Mouse (Mus musculus) forebrain, embryonic 15.5 days (tissue): ENCODE data around the gene Serpinf2. TPM values are rescaled to one million over a fixed set of nuclear protein-coding genes. Genes with fewer than 3 reads are reported as not detected.
"Not testable (repeated sequence)": the region's sequence is repeated elsewhere in the genome, so short reads cannot be mapped to it uniquely, and the experiment has no call there.

Source experiments
- ATAC-seq: fragments of 200-750 bp; cut with Nextera tagmentation; replicated peaks from 2 replicates; pipeline ENCODE4 v1.8.0; 2017; ENCODE audit warnings: mild to moderate bottlenecking, moderate TSS enrichment, moderate library complexity
- H3K27ac ChIP-seq: fragments of 300-500 bp; sonication (generic); replicated peaks from 2 replicates; pipeline ENCODE4 v1.5.1; 2015; ENCODE audit warnings: mild to moderate bottlenecking, inconsistent platforms
- H3K27me3 ChIP-seq: fragments of 300-500 bp; sonication (generic); 2 replicates; pipeline ENCODE4 v1.6.1; 2015; ENCODE audit warnings: inconsistent platforms
- H3K36me3 ChIP-seq: fragments of 300-500 bp; sonication (generic); 2 replicates; pipeline ENCODE4 v1.6.1; 2015; ENCODE audit warnings: mild to moderate bottlenecking, inconsistent platforms
- H3K4me1 ChIP-seq: fragments of 300-500 bp; sonication (generic); 2 replicates; pipeline ENCODE4 v1.6.1; 2015; ENCODE audit warnings: inconsistent platforms
- H3K4me2 ChIP-seq: fragments of 300-500 bp; sonication (generic); replicated peaks from 2 replicates; pipeline ENCODE4 v1.6.1; 2015; ENCODE audit warnings: mild to moderate bottlenecking, inconsistent platforms
- H3K4me3 ChIP-seq: fragments of 300-500 bp; sonication (generic); 2 replicates; pipeline ENCODE4 v1.5.1; 2015; ENCODE audit warnings: mild to moderate bottlenecking, inconsistent platforms
- H3K9ac ChIP-seq: fragments of 300-500 bp; sonication (generic); replicated peaks from 2 replicates; pipeline ENCODE4 v1.6.1; 2015; ENCODE audit warnings: mild to moderate bottlenecking, inconsistent platforms
- H3K9me3 ChIP-seq: fragments of 300-500 bp; sonication (generic); 2 replicates; pipeline ENCODE4 v1.6.1; 2016; ENCODE audit warnings: inconsistent platforms
- WGBS: fragments of 180-500 bp; shearing (Covaris S2); methylation state at CpG from one replicate; pipeline ENCODE4 v1.1.7; 2015; ENCODE audit warnings: mixed read lengths; 5-methylcytosine and 5-hydroxymethylcytosine counted together
- polyA plus RNA-seq: library from polyadenylated mRNA; unstranded; fragments of >200 nt; fragmentation: Nextera tagmentation; extraction: Ambion mirVana; gene quantifications from 2 replicates; pipeline ENCODE4 v1.2.1, GENCODE M21; 2015

Gene Serpinf2
- polyA plus RNA-seq, 1 experiment from 2014 or later: not detected

DNA sequence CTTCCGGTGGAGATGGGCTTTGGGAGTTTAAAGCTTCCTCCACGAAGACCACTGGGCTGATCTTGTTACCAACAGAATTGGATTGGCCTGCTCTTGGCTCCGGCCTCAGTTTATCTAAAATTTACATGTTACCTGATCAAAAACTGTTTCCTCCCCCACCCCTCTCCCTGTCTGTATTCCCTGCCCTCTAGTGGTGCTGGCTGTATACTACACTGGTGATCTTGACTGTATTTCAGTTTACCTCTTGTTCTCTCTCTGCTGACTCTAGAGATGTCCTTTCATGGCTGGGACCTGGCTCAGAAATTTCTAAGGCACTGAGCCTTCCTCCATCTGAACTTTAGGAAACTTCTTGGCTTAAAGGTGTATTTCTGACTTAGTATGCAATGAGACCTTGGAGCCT is 18.8 kb upstream of the Serpinf2 start:
- H3K4me3 ChIP-seq: no peak overlapping the region
- H3K27ac ChIP-seq: no peak overlapping the region
- no peaks in the 10 kb centered on the region for H3K9me3 ChIP-seq
- no peak overlapping the region for H3K9ac ChIP-seq
- ATAC-seq: no peak
- H3K4me2 ChIP-seq: no peak overlapping the region
- no peaks in the 10 kb centered on the region for H3K27me3 ChIP-seq
- H3K4me1 ChIP-seq: peaks cover 46% of the 10 kb centered on the region
- 9% methylated on average over 3 of the region's 3 CpGs for WGBS
- H3K36me3 ChIP-seq: no peaks in the 10 kb centered on the region

DNA sequence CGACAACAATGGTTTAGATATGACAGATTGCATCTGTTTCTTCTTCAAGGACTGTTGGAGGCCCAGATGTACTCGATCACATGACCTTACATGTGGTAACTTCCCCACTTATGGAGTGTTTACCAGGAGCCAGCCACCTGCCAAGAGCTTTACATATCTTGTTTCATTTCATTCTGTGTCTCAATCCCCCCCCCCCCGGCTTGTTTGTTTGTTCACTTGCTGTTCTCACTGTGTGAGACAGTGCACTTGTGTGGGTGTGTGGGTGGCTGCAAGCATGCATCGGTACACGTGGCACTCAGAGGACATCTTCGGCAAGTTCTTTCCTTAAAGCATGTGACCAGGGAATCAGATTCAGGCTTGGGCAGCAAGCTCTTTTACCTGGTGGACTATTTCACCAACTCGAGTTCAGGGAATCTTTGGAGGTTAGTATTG is 17.1 kb upstream of the Serpinf2 start:
- Histone ChIP-seq H3K4me1 (peaks cover 34% of the 10 kb centered on the region), H3K27ac (no peak overlapping the region), H3K4me2 (no peak overlapping the region), H3K27me3 (no peaks in the 10 kb centered on the region), H3K4me3 (no peak overlapping the region), H3K36me3 (no peaks in the 10 kb centered on the region), H3K9ac (no peak overlapping the region), H3K9me3 (no peaks in the 10 kb centered on the region)
- 87% methylated on average over 7 of the region's 7 CpGs for WGBS
- ATAC-seq: no peak

DNA sequence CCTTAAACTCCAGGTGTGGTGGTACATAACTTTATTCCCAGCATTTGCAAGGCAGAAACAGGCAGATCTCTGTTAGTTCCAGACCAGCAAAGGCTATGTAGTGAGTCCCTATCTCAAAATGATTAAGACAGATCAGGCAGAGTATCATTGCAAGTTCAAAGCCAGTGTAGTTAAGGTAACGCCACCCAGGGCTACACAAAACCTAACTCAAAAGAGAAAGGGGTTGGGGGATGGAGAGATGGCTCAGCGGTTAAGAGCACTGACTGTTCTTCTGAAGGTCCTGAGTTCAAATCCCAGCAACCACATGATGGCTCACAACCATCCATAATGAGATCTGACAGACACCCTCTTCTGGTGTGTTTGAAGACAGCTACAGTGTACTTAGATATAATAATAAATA is 16.6 kb upstream of the Serpinf2 start:
- H3K27ac ChIP-seq, H3K36me3 ChIP-seq, H3K4me3 ChIP-seq, H3K9ac ChIP-seq, ATAC-seq, H3K4me2 ChIP-seq, H3K27me3 ChIP-seq, H3K9me3 ChIP-seq: not testable (repeated sequence)
- WGBS: 93% methylated on average over 2 of the region's 2 CpGs
- H3K4me1 ChIP-seq: peaks cover 34% of the 10 kb centered on the region

DNA sequence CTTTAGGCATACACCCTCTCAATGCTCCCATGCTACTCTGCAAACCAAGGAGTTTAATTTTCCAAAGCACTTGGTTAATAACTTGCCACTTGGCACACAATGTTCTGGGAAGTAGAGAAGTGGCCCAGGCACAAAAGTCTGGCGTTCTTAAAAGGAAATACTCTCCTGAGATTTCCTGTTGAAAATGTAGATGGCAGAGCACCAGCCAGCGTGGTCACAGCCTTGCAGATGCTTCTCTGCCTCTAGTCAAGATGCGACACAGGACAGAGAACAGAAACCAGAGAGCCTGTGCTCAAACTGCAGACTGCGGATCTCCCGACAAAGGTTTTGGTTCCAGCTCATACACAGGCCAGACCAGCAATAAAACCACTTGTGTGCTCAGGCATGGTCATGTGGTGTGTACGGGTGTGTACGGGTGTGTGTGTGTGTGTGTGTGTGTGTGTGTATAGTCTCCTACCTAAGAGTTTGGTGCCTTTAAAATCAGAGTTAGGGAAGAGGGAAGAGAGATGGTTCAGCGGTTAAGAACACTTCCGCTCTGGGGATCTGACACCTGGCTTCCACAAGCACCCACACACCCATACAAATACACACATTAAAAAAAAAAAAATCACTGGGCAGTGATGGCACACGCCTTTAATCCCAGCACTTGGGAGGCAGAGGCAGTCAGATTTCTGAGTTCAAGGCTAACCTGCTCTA is 15.8 kb upstream of the Serpinf2 start:
- no peaks in the 10 kb centered on the region for H3K36me3 ChIP-seq
- H3K4me2 ChIP-seq: peak overlapping the region; percentile 98
- ATAC-seq: no peak
- peak overlapping the region; percentile 76 for H3K9ac ChIP-seq
- WGBS: 81% methylated on average over 10 of the region's 10 CpGs
- H3K27ac ChIP-seq: peak overlapping the region; percentile 58
- no peaks in the 10 kb centered on the region for H3K27me3 ChIP-seq
- H3K9me3 ChIP-seq: no peaks in the 10 kb centered on the region
- H3K4me3 ChIP-seq: peak overlapping the region; percentile 79
- peaks cover 31% of the 10 kb centered on the region for H3K4me1 ChIP-seq

DNA sequence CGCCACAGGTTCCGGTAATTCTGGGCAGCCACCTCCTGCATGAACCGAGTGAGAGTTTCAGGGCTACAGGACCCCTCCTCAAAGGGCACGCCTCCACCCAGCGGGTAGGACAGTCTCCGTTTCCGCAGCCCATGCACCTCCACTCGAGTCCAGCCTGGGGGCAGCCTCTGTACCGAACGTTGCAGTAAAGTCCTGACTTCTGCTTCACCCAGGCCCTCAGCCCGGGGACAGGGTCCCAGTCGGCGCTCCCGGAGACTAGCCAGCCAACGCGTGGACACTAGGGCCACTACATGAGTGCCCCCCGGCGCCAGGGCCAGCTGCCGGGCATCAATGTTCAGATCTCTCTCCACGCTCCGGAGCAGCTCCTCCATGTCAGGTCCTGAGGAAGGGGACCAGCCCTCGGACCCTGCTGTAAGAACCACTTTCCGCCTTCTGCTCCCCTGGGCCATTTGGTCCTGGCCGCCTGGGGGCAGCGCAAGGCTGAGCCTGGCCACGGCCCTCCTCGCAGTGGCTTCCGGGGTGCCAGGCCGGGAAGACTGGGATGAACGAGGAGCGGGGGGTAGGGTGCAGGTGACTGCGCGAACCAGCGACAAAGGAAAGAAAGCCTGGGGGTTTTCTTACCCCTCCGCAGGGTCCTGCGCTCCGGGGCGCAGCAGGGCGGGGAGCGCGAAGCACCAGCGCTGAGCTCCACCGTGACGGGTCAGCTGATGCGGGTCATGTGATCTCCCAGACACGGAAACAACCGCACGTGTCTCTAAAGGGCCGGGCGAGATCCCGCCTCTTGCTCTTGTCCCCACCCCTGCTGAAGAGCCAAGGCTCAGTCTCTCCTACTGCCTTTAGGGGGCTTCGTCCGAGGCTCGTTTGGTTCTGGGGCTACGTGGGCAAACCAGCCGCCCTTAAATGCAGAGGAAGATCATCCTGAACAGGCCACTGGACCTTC is 14.9 kb upstream of the Serpinf2 start, which contains the start of gene Wdr81:
Wdr81 (minus strand) TSS at position 727 of the 940 bp plus-strand sequence.
- Histone ChIP-seq H3K36me3 (no peaks in the 10 kb centered on the region; the same call in 1 of the 2 replicates), H3K4me3 (peak within 1 kb of the TSS; percentile 79), H3K9ac (peak within 1 kb of the TSS; percentile 76), H3K9me3 (no peaks in the 10 kb centered on the region), H3K4me2 (peak within 1 kb of the TSS; percentile 98), H3K27ac (peak within 1 kb of the TSS; percentile 58), H3K4me1 (peaks cover 30% of the 10 kb centered on the region), H3K27me3 (no peaks in the 10 kb centered on the region)
- peak; percentile 96 for ATAC-seq
- 2% methylated on average over 56 of the region's 56 CpGs for WGBS

DNA sequence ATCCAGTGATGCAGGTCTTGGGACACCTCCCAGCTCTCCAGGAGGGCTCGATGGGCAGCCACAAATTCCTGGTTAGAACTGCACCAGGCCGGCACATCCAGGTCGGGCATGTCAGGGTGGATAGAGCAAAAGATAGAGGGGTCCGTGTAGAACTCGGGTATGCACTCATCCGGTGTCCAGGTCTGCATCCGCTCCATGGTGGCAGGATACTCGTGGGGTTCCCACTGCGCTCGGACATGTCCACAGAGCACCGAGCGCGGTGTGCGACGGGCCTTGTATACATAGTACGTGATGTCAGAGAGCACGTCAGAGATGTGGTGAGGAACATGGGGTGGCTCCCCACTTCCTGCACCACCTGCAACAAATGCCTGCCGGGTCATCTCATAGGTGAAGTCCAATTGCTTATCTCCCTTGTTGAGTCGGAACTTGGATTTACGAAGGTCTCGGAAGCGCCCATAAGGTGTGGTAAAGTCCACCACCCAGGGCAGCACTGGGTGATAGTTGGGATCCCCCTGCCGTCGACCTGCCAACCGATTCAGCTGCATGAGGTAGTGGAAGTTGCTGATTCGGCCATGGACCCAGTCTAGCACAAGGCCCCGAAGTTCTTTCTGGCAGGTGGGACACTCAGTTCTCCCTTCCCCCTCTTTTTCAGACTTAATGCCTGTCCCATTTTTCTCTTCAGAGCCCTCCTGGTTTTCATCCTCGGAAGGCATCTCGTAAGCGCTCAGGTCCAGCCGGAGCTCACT is 13.6 kb upstream of the Serpinf2 start:
- H3K27ac ChIP-seq: no peak overlapping the region
- 93% methylated on average over 31 of the region's 31 CpGs for WGBS
- 0 out of 2 replicates have a peak overlapping the region, but pooled peaks have one; percentile 79 for H3K4me3 ChIP-seq
- H3K9me3 ChIP-seq: no peaks in the 10 kb centered on the region
- H3K4me1 ChIP-seq: peaks cover 30% of the 10 kb centered on the region
- H3K36me3 ChIP-seq: peaks cover 9% of the 10 kb centered on the region; the same call in 1 of the 2 replicates
- H3K4me2 ChIP-seq: no peak overlapping the region; the same call in 1 of the 2 replicates
- H3K27me3 ChIP-seq: no peaks in the 10 kb centered on the region
- H3K9ac ChIP-seq: no peak overlapping the region
- no peak for ATAC-seq

DNA sequence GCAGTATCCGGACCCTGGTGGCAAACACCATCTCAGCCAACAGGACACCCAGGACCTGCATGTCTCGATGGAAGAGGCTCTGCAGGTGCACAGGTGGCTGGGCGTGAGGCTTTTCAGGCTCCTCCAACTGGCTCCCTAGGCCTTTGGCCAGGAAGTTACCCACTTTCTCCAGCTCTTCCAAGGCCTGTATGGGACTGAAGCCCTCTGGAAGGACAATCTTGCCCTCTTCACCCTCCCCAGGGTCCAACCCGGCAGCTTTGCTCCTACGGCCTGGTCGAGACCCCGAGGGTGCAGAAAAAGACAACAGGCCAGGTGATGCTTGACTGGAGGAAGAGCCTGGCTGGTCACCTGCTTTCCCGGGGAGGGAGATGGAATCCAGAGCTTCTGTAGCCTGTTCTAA is 12.7 kb upstream of the Serpinf2 start:
- H3K27me3 ChIP-seq: no peaks in the 10 kb centered on the region
- H3K9ac ChIP-seq: no peak overlapping the region
- H3K27ac ChIP-seq: no peak overlapping the region
- ATAC-seq: no peak
- H3K36me3 ChIP-seq: peaks cover 14% of the 10 kb centered on the region; the same call in 1 of the 2 replicates
- no peak overlapping the region for H3K4me2 ChIP-seq
- H3K4me3 ChIP-seq: no peak overlapping the region
- H3K4me1 ChIP-seq: peaks cover 30% of the 10 kb centered on the region
- H3K9me3 ChIP-seq: no peaks in the 10 kb centered on the region
- 91% methylated on average over 8 of the region's 8 CpGs for WGBS

DNA sequence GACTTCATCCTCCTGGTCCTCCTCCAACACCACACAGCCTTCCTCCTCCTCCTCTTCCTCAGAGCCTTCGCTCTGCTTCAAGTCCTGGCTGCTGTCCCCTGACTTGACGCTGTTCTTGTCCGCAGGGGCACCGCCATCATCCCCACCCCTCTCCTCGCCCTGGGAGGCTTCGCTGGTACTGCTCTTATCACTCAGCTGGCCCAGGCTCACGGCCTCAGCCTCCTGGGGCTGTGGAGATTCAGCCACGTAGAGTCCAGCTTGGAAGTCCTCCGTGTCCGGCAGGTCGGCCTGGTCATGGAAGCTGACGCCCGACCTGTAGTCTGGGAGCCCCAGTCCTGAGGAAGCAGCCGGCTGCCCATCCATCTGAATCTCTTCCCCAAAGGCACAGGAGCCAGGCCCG is 11.5 kb upstream of the Serpinf2 start:
- WGBS: 89% methylated on average over 15 of the region's 15 CpGs
- no peak overlapping the region for H3K9ac ChIP-seq
- peaks cover 19% of the 10 kb centered on the region; the same call in 1 of the 2 replicates for H3K36me3 ChIP-seq
- no peaks in the 10 kb centered on the region for H3K27me3 ChIP-seq
- no peak overlapping the region for H3K4me2 ChIP-seq
- no peak overlapping the region for H3K4me3 ChIP-seq
- peaks cover 30% of the 10 kb centered on the region for H3K4me1 ChIP-seq
- no peaks in the 10 kb centered on the region for H3K9me3 ChIP-seq
- ATAC-seq: no peak
- no peak overlapping the region for H3K27ac ChIP-seq

DNA sequence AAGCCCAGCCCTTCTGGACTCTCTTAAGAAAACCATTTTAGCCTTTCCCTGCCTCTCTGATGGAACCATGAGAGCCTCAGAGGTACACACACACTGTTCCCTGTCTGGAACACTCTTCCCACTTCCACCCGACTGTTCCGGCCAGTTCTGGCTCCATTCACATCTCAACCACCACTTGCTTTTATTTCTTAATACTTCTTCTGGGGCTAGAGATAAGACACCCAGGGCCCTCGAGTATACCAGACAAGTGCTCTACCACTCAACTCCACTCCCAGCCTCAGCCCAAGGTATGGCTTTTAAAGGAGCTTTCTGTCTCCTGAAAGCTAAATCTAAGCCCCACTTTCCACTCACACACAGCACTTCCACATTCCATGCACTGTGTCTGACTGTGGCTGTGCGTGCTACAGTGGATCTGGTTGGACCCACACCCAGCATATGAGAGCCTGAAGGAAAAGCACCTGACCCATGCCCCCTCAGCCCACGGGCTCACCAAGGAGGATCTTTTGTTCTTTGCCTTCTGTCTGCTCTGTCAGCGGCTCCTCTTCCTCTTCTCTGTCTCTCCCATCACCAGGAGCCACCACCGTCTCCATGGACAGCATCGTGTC is 11.0 kb upstream of the Serpinf2 start:
- WGBS: 91% methylated on average over 8 of the region's 8 CpGs

DNA sequence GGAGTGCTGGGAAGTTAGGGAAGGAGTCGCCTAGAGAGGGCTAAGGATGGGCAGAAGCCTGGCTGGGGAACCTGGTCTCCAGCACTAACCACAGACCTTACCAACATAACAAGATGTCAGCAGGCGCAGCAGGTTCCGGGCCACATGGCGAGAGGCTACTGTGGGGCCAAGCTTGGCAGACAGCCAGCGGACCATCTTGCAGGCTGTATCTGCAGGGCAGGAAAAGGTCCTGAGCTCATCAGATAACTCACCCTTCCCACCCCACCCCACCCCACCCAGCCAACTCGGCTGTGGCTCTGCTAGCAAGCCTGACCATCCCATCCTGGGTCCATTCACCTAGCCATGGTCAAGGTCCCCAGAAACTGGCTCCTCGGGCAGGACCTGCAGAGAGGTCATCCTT is 10.3 kb upstream of the Serpinf2 start:
- Histone ChIP-seq H3K9me3 (no peaks in the 10 kb centered on the region), H3K36me3 (peaks cover 23% of the 10 kb centered on the region), H3K27ac (no peak overlapping the region), H3K4me2 (no peak overlapping the region), H3K9ac (no peak overlapping the region), H3K27me3 (no peaks in the 10 kb centered on the region), H3K4me3 (no peak overlapping the region), H3K4me1 (peaks cover 23% of the 10 kb centered on the region)
- ATAC-seq: no peak
- WGBS: 77% methylated on average over 7 of the region's 7 CpGs

More for the DNA sequence above, 11.0 kb upstream of the Serpinf2 start:
- no peak overlapping the region for H3K4me3 ChIP-seq
- H3K4me1 ChIP-seq: peaks cover 30% of the 10 kb centered on the region
- H3K4me2 ChIP-seq: no peak overlapping the region
- no peaks in the 10 kb centered on the region for H3K27me3 ChIP-seq
- no peak for ATAC-seq
- peaks cover 19% of the 10 kb centered on the region; the same call in 1 of the 2 replicates for H3K36me3 ChIP-seq
- H3K9ac ChIP-seq: no peak overlapping the region
- no peak overlapping the region for H3K27ac ChIP-seq
- H3K9me3 ChIP-seq: no peaks in the 10 kb centered on the region

DNA sequence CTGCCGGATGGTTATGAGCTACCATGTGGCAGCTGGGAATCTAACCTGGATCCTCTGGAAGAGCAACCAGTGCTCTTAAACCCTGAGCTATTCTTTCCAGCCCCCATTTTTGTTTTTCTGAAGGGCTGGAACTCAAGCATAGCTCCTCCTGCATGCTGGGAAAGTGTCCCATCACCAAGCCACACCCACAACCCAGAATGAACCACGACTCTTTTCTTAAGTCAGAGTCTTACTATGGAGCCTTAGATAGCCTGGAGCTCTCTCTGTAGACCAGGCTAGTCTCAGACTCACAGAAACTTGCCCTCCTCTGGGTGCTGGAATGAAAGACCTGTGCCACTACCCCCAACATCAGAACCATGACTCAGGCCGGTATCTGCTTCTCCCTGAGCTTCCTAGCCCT is 9.2 kb upstream of the Serpinf2 start:
- H3K4me2 ChIP-seq: no peak overlapping the region
- H3K27me3 ChIP-seq: no peaks in the 10 kb centered on the region
- H3K4me3 ChIP-seq: no peak overlapping the region
- peaks cover 27% of the 10 kb centered on the region for H3K36me3 ChIP-seq
- H3K9me3 ChIP-seq: no peaks in the 10 kb centered on the region
- no peak overlapping the region for H3K27ac ChIP-seq
- 93% methylated on average over 3 of the region's 3 CpGs for WGBS
- no peak overlapping the region for H3K9ac ChIP-seq
- ATAC-seq: no peak
- H3K4me1 ChIP-seq: peaks cover 15% of the 10 kb centered on the region
